Mouse (Mus musculus): Measurements from ENCODE around the gene Nanos3. TPM values are rescaled to one million over a fixed set of nuclear protein-coding genes. Genes with fewer than 3 reads are reported as not detected.

The Nanos3 gene
- total RNA-seq, 2 experiments from 2014 or later: 2.2 to 4.9 TPM

GRCm38 (mm10) chr8:84183261-84184084 is 1.5 kb downstream of the Nanos3 start:
- no peak for DNase-seq

- no peak for DNase-seq
Measured at GRCm38 (mm10) chr8:84182833-84183232, 2.2 kb downstream of the Nanos3 start.

- DNase-seq: no peak
Measured at GRCm38 (mm10) chr8:84180530-84181190, 4.4 kb downstream of the Nanos3 start.

- no peak for DNase-seq
Measured at GRCm38 (mm10) chr8:84179946-84180345, 5.1 kb downstream of the Nanos3 start.

GRCm38 (mm10) chr8:84178592-84178991 is 6.4 kb downstream of the Nanos3 start:
- no peak for DNase-seq

GRCm38 (mm10) chr8:84177405-84177804 is 7.6 kb downstream of the Nanos3 start:
- DNase-seq: no peak

GRCm38 (mm10) chr8:84176560-84176959 is 8.5 kb downstream of the Nanos3 start:
- no peak for DNase-seq

- no peak for DNase-seq
Measured at GRCm38 (mm10) chr8:84173861-84174260, 11.2 kb downstream of the Nanos3 start.

GRCm38 (mm10) chr8:84170096-84170495 is 14.9 kb downstream of the Nanos3 start:
- no peak for DNase-seq

GRCm38 (mm10) chr8:84167696-84168095 is 17.3 kb downstream of the Nanos3 start:
- DNase-seq: no peak

- DNase-seq: no peak
Measured at GRCm38 (mm10) chr8:84157620-84158019, 27.4 kb downstream of the Nanos3 start.

GRCm38 (mm10) chr8:84149181-84149580 is 35.8 kb downstream of the Nanos3 start:
- no peak for DNase-seq

GRCm38 (mm10) chr8:84148531-84148850 is 36.5 kb downstream of the Nanos3 start:
- no peak for DNase-seq

- DNase-seq: peak; percentile 93
Measured at GRCm38 (mm10) chr8:84147769-84148530, 37.1 kb downstream of the Nanos3 start, which contains the start of the genes Cc2d1a and 4930432K21Rik. TSS of gene Cc2d1a (minus strand) at chr8:84147936. TSS of gene 4930432K21Rik (plus strand) at chr8:84148025.

- DNase-seq: no peak
Measured at GRCm38 (mm10) chr8:84147324-84147766, 37.7 kb downstream of the Nanos3 start.

GRCm38 (mm10) chr8:84144636-84145245 is 40.3 kb downstream of the Nanos3 start:
- DNase-seq: no peak

- no peak for DNase-seq
Measured at GRCm38 (mm10) chr8:84140838-84141237, 44.2 kb downstream of the Nanos3 start.

- no peak for DNase-seq
Measured at GRCm38 (mm10) chr8:84137848-84138247, 47.2 kb downstream of the Nanos3 start.

GRCm38 (mm10) chr8:84132225-84132624 is 52.8 kb downstream of the Nanos3 start:
- no peak for DNase-seq

- DNase-seq: no peak
Measured at GRCm38 (mm10) chr8:84130806-84131205, 54.2 kb downstream of the Nanos3 start.

- no peak for DNase-seq
Measured at GRCm38 (mm10) chr8:84128277-84128676, 56.7 kb downstream of the Nanos3 start.

- DNase-seq: no peak
Measured at GRCm38 (mm10) chr8:84127202-84127901, 57.7 kb downstream of the Nanos3 start.
